Mouse (Mus musculus): ENCODE results near the gene Syne2.

DNA sequence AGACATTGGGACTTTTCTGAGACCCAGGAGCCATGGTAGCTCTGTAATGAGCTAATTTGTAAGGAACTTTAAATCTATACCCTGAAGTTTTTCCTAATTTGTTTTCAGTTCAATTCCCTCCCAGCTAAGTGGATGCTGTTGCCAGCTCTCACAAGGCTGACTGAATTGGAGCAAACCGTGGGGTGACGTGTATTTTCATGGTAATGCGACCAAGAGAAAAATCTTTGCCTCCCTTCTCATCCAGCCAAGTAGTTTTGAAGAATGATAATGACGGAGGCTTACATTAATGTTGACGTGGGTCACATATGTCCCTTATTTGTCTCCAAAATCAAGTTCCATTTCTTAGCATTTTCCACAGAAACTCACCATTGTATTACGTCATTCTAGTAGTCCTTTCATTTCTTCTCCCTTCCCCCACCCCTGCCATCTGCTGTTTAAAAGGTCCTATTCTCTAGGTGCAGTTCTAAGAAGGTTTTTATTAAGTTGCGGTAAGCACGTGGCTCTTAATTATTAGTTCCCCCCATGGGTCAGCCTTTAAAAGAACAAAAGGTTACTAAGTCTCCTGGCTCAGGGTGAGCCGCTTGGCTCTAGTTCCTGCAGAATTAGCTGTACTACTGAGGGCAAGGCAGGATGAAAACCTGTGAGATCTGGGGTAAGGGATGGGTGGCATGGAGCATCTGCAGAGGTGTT is 55.8 kb downstream of the Syne2 start:
- no peak for TF ChIP-seq EP300 (IDR thresholded peaks at IDR 0.05; ENCODE audit: insufficient read depth, low read depth, low read length)
- no peak for TF ChIP-seq CTCF (IDR thresholded peaks at IDR 0.05)
- no peak for TF ChIP-seq POLR2A (IDR thresholded peaks at IDR 0.05; ENCODE audit: insufficient read depth, low read depth, low read length)

Data from heart, adult 2 months (tissue).